Mouse (Mus musculus): ENCODE data around the gene Jmjd8.
"Not testable (repeated sequence)": the region's sequence is repeated elsewhere in the genome, so short reads cannot be mapped to it uniquely, and the experiment has no call there.

Gene Jmjd8

GRCm38 (mm10) chr17:25863681-25864080 lies 35.0 kb downstream of the Jmjd8 start:
- peak; percentile 52 for DNase-seq

DNA sequence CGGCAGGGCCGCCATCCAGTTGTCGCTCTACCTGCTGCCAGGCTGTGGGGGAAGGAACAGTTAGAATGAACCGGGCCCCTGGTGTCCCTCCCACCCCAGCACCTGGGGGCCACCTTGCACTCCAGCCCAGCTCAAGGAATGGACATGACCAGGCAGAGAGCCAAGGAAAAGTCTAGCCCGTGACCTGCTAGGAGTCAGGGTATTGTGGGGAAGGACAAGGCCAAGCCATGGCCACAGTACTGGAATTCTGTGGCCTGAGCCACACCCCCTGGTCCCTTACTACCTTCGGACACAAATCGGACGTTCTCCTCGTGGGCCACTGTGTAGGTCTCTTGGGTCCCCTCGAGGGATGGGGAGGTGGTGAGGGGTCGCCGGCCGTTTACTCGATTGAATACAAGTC lies 35.6 kb downstream of the Jmjd8 start:
- peak; percentile 46 for DNase-seq

DNA sequence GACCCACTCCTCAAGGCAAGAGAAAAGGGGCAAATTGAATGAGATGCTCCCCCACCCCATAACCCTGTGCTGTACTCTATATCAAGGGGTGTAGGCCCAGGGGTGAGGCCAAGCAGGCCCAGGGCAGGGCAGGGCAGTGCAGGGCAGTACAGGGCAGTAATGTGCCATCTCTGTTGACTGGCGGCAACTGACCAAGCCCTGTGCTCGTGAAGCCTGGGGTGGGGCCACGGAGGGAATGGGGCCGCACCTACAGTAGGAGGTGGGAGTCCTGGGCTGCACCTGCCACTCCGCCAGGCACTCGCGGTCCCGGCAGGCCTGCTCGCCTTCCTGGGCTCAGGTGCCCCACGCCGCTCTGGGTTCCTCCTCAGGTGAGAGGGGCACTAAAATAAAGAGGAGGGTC lies 36.6 kb downstream of the Jmjd8 start:
- no peak for DNase-seq

DNA sequence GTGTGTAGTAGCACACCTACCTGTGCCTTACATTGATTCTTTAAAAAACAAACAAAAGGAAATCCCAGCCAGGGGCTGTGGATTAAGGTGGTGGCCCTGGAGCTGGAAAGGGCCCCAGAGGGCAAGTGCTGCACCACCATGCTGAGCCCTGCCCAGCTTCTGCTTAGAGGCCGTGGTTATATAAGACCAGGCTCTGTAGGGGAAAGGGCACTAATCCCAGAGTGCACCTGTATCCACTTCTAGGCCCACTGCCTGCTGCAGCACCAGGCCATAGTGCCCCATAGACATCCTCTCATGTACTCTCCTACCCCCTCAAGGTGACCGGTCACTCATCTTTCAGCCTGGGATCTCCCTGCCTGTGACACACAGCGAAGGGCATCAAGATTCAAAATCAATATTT lies 37.5 kb downstream of the Jmjd8 start:
- DNase-seq, result no peak

- no peak for DNase-seq
Measured at GRCm38 (mm10) chr17:25867509-25867835, 38.8 kb downstream of the Jmjd8 start.

DNA sequence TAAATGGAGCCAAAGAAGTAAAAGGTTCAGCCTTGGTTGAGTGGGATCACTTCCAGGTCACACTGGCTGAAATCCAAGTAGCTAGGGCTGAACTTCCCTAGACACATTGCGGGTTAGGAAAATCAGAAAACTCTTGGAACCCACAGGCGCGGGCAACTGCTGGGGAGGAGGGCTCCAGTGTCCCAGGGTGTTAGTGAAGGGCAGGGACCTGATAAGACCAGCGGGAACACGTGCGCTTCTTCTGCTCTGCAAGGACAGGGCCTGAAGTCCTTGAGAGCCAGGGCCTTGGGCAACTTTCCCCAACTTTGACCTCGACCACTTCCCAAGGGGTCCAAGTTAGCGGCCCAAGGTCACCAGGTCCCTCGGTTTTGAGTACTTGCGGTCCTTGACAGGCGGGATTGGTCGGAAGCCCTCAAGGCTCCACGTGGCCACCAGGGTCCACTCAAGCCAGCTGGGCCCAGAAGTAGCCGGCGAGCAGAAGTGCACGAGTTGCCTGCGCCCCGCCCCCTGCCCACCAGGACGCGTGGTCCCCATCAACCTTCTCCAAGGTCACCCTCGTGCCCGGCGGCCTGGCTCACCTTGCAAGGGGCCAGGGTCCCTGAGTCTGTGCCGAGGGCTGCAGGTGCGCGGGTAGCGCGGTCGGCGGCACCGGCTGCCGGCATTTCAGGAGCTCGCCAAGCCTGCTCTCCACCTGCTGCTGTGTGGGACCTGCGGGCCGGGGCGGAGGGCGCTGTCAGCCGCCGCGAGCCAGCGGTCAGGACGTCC lies 39.4 kb downstream of the Jmjd8 start:
- DNase-seq, result peak; percentile 83

DNA sequence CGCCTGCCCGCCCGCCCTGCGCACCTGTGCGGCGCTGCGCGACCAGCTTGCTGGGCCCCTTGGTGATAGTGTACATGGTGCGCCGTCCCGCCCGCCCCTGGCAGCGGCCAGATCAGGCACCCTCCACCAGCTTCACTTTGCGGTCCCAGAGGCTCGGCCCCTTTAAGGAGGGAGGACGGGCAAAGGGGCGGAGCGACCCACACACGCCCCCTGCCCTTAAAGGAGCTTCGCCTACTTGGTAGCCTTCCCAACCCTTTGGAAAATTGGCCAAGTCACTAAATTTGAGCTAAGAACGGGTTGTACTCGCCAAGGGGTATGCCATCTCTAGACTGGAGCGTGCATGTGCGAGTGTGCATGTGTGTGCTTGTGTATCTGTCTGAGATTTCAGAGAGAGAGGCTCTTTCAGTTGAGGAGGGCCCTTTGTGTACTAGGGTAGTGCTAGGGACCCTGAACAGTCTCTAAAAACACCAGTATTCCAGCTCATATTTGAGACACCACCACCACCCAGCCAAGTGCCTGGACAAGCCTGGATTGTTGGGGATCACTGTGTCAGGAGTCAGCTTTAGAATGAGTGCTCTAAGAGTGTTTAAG lies 40.0 kb downstream of the Jmjd8 start, which contains the start of gene Mcrip2:
Gene Mcrip2, minus strand, starts transcription at position 164 of the 591 bp plus-strand sequence.
- peak; percentile 90 for DNase-seq

- DNase-seq, result no peak
Measured at GRCm38 (mm10) chr17:25869498-25869897, 40.8 kb downstream of the Jmjd8 start.

DNA sequence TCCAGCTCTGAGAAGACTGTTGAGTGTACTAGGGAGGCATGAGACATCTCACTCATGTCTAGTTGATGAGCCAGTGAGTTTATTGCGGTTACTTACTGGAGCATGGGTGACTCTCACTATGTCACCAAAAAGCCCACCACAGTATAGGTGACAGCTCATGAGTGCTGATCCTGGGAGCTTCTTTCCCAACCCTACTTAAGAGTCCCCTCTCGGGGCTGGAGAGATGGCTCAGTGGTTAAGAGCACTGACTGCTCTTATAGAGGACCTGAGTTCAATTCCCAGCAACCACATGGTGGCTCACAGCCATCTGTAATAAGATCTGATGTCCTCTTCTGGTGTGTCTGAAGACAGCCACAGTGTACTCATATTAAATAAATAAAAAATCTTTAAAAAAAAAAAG lies 41.3 kb downstream of the Jmjd8 start:
- no peak for DNase-seq

- DNase-seq, result not testable (repeated sequence)
Measured at GRCm38 (mm10) chr17:25871566-25871965, 42.9 kb downstream of the Jmjd8 start.

DNA sequence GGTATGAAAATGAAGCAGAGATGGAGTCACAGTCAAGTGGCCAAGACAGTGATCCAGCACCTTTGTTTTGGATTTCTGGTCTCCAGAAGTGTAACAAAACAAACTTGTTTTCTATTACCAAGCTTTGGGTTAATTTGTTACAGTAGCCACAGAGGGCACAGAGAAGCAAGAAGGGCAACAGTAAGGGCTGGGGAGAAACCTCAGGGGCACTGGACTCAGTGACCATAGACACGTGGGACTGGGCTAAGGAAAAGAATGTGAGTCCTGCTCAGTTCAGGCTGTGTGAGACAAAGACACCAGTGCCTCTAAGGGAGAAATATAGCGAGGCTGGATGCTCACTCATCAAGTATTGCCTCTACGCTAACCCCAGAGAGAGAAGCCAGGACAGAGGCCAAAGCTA lies 44.0 kb downstream of the Jmjd8 start:
- DNase-seq, result no peak

DNA sequence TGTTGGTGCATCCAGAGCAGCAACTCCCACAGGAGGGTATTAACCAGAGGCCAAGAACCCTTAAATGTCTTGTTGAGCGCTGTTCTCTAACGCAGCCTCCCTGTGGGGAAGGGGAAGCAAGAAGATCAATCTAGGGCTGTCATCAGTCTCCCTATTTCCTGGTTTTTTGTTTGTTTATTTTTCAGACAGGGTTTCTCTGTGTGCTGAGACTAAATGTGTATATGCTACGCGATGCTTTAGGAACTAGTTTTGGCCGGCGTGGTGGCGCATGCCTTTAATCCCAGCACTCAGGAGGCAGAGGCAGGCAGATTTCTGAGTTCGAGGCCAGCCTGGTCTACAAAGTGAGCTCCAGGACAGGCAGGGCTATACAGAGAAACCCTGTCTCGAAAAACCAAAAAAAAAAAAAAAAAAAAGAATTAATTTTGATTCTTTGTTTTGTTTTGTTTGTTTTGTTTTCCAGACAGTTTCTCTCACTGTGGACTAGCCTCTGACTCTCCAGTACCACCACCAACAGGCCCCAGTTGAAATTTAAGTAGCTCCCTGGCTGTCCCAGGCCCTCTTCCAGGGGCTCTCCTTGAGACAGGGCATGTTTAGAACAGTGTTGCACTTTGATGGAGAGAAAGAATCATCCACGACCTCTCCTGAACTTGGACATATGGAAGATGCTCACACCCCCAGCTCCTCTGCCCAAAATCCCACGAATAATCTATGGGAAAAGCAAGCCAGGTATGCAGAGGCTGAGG lies 44.9 kb downstream of the Jmjd8 start:
- DNase-seq, result no peak

DNA sequence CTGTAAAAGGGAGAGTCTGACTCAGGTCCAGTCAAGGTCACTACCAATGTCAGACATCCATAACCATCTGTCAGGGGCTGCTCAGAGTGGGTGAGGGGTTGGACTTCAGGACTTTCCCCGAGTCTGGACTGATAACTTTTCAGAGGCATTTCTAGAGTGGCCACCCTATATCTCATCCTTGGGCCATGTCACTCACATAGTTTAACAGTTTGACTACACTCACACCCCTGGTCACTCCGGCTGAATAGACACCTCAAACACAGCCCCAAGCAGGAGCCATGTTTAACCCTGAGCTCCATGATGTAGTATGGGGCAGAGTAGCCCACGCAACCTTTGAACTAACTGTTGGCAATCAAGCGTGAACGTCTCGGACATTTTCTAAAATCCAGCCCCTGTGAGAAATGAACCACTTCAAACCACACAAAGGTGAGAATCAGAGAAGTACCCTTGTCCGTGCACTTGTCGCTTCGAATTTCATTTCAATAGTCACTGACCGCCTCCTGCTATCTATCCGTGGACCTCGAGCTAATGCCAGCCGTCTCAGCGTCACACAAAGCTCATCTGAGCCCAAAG lies 45.6 kb downstream of the Jmjd8 start:
- DNase-seq, result no peak

GRCm38 (mm10) chr17:25874721-25875170 lies 46.1 kb downstream of the Jmjd8 start, which contains the start of gene Mettl26:
Mettl26 (plus strand) TSS chr17:25875074.
- peak; percentile 98 for DNase-seq

DNA sequence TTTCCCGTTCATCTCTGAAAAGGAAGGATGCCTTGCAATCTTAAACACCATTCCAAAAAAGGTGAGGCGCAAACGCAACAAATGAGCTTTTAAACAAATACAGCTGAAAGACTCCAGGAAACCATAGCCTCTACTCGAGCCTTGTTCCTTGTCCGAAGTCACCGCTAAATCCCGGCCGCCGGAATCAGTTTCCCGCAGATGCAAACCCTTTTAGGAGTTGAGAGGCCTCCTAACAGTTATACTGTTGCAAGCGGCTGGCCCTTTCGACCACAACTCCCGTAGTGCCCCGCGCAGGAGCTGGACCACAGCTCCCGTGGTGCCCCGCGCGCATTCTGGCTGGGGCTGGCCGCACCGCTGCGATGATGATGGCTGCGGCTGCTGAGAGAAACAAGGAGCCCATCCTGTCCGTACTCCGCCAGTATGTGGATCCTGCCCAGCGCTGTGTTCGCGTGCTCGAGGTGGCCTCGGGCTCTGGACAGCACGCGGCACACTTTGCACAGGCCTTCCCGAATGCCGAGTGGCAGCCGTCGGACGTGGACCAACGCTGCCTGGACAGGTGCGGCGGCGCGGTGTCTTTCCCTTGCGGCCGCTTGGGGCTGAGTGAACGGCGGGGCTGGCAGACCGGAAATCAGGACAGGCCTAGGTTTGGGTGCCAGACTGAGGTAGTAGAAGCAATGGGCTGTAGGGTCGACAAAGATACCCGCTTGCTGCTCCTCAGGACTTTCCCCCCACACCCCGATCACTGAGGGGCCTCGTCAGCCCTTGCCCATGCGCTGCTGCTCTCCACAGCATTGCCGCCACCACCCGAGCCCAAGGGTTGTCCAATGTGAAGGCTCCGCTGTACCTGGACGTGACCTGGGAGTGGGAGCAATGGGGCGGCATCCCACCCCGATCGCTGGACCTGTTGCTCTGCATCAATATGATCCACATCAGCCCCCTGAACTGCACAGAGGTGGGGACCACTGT lies 46.8 kb downstream of the Jmjd8 start:
- peak; percentile 92 for DNase-seq

- DNase-seq, result peak; percentile 76
Measured at GRCm38 (mm10) chr17:25876347-25876915, 47.8 kb downstream of the Jmjd8 start.

- no peak for DNase-seq
Measured at GRCm38 (mm10) chr17:25877025-25877424, 48.4 kb downstream of the Jmjd8 start.

DNA sequence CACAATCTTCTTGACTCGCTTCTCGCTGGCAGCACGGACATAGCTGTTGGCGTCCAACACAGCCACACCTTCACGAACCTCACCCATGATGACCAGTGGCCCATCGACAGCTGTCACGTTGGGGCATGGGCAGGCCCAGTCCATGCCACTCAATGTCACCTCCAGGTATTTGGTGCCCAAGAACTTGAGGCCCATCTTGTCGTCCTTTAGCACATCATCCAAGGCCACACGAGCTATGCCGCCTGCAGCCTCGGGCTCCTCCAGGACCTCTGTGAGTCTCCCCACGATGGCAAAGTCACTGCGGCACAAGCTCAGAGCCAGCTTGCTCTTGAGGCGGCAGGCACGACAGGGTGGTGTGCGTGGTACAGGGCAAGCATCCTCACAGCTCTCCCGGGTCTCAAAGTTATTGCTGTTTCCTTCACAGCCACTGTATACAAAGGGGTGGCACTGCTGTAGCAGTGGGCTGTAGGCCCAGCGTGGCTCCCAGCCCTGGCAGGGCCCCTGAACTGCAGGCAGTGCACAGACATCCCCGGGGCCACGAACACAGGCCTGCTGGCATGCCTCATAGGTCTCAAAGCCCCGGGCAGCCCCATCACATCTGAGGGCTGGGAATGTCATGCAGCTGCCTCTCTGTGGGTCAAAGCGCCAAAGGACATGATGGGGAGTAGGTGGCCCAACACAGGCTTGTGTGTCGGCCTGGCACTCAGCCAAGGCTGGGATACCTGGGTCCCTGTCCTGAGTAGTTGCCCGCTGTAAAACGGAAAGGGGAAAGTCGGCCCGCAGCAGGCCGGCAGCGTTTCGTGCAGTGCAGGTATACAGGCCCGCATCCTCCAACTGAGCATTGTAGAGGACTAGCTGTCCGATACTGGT lies 49.3 kb downstream of the Jmjd8 start:
- DNase-seq, result no peak

DNA sequence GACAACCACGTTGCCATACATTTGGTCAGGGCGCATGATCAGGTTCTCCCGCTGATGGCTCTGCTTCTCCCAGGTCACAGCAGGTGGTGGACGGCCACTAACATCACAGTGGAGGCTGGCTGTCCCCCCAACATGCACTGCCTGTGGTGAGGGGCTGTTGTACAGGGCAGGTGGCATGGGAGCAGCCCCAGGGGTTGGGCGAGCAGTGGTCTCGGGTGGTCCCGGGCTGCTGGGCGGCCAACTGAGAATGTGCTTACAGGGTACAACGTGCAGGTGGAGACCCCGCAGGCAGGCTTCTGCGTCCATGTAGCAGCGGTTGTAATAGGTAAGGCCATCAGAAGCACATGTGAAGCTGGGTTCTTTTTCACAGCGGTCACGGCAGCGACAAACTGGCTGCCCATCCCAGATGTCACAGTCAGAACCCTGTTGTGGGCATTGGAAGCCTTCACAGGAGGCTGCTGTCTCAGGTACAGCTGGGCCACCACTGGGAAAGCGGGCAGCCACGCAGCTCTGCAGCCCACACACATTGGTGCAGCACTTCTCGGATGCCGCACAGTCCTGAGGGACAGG lies 50.0 kb downstream of the Jmjd8 start:
- no peak for DNase-seq

DNA sequence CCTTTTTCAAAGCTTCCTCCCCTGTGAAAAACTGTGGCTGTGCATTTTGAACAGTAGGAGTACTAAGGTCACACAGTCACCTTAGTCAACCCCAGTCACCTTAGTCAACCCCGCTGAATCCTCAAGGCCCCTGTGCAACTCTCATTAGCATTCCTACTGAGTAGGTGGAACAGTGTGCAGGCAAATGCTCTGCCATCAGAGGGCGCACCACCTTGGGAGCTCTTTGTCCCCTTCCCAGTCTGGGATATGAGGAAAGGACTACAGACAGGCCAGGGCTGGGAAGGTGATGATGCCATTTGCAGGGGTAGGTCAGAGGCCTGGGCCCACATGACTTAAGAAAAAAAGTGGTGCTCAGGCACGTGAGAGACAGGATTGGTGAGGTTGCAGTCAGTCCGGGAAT lies 50.6 kb downstream of the Jmjd8 start:
- DNase-seq, result peak; percentile 75

DNA sequence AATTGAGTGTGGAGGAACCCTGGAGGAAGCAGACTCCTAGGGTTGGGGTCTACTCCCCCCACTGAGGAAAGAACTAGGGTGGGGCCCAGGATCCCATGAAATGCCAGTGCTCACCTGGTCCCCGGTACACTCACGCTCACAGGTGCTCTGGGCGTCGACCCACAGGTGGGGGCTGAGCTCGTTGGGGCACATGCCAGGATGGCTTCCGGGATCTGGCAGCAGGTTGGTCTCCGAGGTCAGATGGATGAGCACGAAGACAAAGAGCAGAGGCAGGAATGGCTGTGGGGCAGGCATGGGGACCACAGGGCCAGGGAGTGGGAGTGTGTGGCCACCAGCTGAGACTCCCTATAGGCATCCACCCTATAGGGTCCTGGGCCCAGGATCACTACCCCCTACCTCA lies 51.1 kb downstream of the Jmjd8 start:
- DNase-seq, result no peak
